Mouse (Mus musculus): Measurements from ENCODE around the gene Mchr1.

The Mchr1 gene

GRCm38 (mm10) chr15:81272305-81273053 is 37.2 kb downstream of the Mchr1 start:
- peak in 1 of 2 experiments; percentile 68 for DNase-seq (ENCODE audit: low spot score in 2 of 2)

- no peak for DNase-seq (ENCODE audit: low spot score in 2 of 2)
Observed at GRCm38 (mm10) chr15:81273361-81273760, 38.1 kb downstream of the Mchr1 start.

- no peak for DNase-seq (ENCODE audit: low spot score in 2 of 2)
Observed at GRCm38 (mm10) chr15:81277928-81278327, 42.6 kb downstream of the Mchr1 start.

- DNase-seq (ENCODE audit: low spot score in 2 of 2), result no peak
Observed at GRCm38 (mm10) chr15:81278699-81279098, 43.4 kb downstream of the Mchr1 start.

- no peak for DNase-seq (ENCODE audit: low spot score in 2 of 2)
Observed at GRCm38 (mm10) chr15:81284121-81284734, 48.9 kb downstream of the Mchr1 start.

Data from left cerebral cortex, adult 9 months (tissue).